Mouse (Mus musculus): ENCODE results near the gene Cyp2f2. TPM values are rescaled to one million over a fixed set of nuclear protein-coding genes. Genes with fewer than 3 reads are reported as not detected.
A peak's percentile ranks its signal among the peaks of the same experiment; 100 is the strongest.

Cyp2f2 gene
- total RNA-seq, 2 experiments from 2014 or later, result not detected

DNA sequence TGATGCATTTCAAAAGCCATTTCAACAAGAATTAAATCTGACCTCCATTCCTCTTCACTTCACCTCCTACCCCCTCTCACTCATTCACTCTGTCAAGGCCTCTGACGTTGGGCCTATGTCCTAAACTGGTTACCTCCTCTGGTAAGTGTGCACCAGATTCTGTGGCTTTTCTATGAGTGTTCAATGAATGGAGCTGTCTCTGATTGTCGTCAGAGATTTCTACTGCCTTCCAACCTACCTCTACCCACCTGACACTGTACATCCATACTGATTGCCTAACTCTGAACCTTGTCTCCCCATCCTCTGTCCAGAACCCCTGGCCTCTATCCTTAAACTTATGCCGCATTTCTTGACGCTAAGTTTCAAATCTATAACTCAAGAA lies 58.2 kb downstream of the Cyp2f2 start:
- intact Hi-C loops (cut with DNase I), result no loop called here
- no peak for DNase-seq

DNA sequence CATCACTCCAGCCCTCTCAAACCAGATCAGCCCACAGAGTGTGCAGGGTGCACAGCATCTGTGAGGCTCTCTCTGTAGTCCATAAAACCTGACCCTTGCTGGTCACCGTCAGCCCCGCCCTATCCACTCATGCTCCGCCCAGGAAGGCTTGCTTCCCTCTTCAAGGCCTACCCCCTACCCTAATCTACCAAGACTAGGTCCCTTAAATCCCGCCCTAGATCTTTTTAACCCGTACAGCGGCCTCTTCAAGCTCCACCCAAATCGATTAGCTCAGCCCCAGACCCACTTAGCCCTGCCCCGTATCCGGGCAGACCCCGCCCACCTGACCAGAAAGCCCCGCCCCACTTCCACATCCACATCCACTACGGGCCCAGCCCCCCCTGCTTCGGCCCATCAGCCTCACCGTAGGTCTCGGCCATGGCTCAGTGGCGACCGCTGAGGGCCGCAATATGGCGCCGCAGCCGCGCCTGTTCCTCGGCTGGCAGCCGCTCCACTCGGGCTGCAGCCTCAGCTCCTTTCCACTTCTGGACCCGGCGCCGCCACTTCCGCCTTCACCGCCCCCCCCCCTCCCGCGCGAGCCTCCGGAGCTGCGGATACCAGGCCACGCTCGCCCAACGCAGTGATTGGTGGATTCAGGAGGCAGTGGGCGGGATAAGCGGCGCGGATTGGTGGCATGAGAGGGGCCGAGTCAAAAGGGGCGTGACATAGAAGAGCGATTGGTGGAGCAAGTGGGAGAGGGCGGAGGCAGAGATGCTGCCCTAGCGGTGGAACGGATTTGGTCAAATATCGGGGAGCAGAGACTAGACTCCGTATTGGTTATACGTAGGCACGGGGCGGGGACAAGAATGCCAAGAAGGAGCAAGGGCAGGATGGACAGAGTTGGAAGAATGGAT lies 58.9 kb downstream of the Cyp2f2 start, which contains the start of gene Rab4b:
Rab4b (minus strand) TSS at position 573 of the 893 bp plus-strand sequence.
- intact Hi-C loops (cut with DNase I), result no loop called here
- peak; percentile 99 for DNase-seq

DNA sequence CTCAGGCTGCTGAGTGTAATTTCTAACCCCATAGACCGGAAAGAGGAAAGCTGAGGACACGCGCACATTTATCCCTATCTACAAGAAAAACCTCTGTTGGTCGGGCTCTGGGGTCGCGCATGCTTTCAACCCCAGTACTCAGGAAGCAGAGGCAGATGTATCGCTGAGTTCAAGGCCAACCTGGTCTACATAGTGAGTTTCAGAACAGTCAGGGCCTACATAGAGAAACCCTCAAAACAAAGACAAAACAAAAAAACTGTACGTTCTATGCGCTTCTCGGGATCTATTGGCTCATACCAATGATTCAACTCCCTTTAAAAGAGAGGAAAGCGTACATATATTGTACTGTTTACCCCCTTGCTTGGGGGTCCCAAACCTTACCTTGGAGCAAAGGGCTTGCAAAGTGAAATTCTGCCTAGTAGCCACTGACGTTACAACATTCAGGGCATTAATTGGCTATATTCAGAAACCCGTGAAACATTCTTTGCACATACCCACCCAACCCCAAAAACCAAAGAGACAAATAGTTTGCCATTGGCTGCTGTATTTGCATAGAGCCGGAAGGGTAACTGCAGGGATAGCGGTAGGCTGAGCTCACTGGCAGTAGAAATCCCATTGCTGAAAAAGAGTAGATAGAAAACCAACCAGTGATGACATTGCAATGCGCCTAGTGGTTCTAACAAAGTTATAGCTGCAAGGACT lies 59.7 kb downstream of the Cyp2f2 start:
- intact Hi-C loops (cut with DNase I), result no loop called here

DNA sequence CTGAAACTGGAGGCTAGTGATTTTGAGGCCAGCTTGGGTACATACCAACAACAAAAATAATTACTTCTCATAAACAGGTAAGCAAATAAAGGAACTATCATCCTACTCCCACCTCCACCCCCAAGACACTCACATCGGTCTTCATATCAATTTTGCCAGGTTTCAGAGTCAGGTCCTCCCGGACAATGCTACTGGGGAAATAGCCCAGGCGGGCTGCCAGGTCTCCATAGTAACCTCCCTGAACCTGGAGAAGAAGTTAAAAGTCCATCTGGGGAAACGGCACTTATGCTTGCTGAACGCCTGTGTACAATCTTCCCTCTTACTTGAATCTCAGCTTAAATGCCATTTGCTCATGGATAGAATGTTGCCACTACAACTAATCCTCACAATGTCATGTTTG lies 60.3 kb downstream of the Cyp2f2 start:
- DNase-seq, result peak; percentile 77
- intact Hi-C loops (cut with DNase I), result no loop called here

More for the DNA sequence above, 59.7 kb downstream of the Cyp2f2 start:
- DNase-seq, result no peak

DNA sequence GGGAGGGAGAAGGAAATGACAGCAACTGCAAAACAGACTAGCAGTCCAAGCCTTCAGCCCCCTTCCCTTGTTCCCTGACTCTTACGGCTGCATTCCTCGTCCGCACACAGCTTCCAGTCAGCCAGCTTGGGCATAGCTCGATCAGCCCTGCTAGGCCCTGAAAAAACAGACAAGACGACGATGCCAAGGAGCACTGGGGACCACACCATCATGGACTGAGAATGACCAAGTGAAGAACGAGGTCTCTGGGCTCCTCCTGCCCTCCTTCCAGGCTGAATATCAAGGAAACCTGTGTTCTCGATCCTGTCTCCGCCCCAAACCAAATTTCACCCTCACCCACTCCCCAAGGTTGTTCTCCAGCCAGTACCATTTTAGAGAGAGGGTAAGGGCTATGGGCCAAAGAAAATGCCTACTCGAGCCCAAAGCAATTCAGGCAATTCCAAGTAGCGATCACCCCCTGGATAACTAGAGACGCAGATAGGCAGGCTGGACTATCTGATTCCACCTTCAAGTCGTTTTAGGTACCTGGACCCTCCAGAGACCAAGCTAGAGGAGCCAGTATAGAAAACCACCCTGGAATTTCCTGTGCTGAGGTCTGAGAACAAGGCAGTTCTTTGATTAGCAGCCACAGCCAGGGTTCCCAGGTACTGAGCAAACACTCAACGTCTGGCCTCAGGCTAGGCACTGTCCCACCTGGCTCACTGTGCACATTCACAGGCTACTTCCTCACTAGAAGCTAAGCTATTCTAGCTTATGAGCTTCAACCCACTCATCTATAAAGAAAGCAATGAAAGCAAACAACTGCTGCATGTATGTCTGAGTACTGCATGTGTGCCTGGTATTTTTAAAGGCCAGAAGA lies 61.4 kb downstream of the Cyp2f2 start, which contains the start of the genes Gm21983 and Mia:
Gm21983 (minus strand) TSS at position 250 of the 859 bp plus-strand sequence.
Mia (minus strand) TSS at position 321 of the 859 bp plus-strand sequence.
- no peak for DNase-seq
- intact Hi-C loops (cut with DNase I), result no loop called here

DNA sequence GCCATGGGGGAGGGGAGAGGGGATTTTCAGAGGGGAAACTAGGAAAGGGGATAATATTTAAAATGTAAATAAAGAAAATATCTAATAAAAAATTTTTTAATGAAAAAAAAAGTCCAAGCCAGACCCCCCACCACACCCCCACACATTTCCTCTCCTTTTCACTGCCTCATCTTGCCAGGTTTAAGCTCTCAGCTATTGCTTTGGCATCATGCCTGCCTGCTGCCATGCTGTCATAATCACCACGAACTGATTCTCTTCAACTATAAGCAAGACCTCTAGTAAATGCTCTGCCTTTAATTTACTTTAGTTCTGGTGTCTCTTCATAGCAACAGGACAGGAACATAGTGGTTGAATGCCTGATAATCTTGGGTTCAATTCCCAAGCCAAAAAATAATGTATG lies 62.8 kb downstream of the Cyp2f2 start:
- intact Hi-C loops (cut with DNase I), result no loop called here
- no peak for DNase-seq

Small RNA genes within 50 kb of the gene (microRNA-seq; reads per million reads assigned to microRNA genes)
- 0.90 reads per million for gene Mir3101

Other genes with a start within 250 kb of the Cyp2f2 start
- not detected for gene Cyp2a22, start 180.5 kb upstream of the Cyp2f2 start, total RNA-seq (2021)
- not detected for gene Cyp2a12, start 90.8 kb upstream of the Cyp2f2 start, total RNA-seq (2021)
- not detected for gene Cyp2t4, start 33.8 kb downstream of the Cyp2f2 start, total RNA-seq (2021)
- 10 to 100 TPM; 89.8 to 91.3 TPM for gene Egln2, start 46.9 kb downstream of the Cyp2f2 start, total RNA-seq (2021)
- 10 to 100 TPM; 86.0 to 89.0 TPM for gene Rab4b, start 59.0 kb downstream of the Cyp2f2 start, total RNA-seq (2021)
- not detected for gene Gm21983, start 61.2 kb downstream of the Cyp2f2 start, total RNA-seq (2021)
- 1 to 10 TPM; 2.3 to 2.4 TPM for gene Mia, start 61.2 kb downstream of the Cyp2f2 start, total RNA-seq (2021)
- gene BC024978, start 75.9 kb downstream of the Cyp2f2 start, total RNA-seq (2021), result 10 to 100 TPM; 16.3 to 18.0 TPM
- gene Snrpa, start 76.4 kb downstream of the Cyp2f2 start, total RNA-seq (2021), result 100 to 1,000 TPM in 1 of 2 experiments, 10 to 100 TPM in 1; 98.6 to 110 TPM
- 10 to 100 TPM; 14.1 to 14.3 TPM for gene Itpkc, start 108.8 kb downstream of the Cyp2f2 start, total RNA-seq (2021)
- 10 to 100 TPM; 23.6 to 27.0 TPM for gene Coq8b, start 113.1 kb downstream of the Cyp2f2 start, total RNA-seq (2021)
- 100 to 1,000 TPM; 101 to 104 TPM for gene Numbl, start 138.5 kb downstream of the Cyp2f2 start, total RNA-seq (2021)
- 10 to 100 TPM; 41.9 to 52.7 TPM for gene Ltbp4, start 217.8 kb downstream of the Cyp2f2 start, total RNA-seq (2021)
- gene Shkbp1, start 236.1 kb downstream of the Cyp2f2 start, total RNA-seq (2021), result 10 to 100 TPM; 47.2 to 52.4 TPM
- not detected for gene Gm20479, start 237.5 kb downstream of the Cyp2f2 start, total RNA-seq (2021)

All from left cerebral cortex, postnatal 4 days (tissue).